Mouse (Mus musculus): ENCODE measurements around the gene Hist1h2bh.

GRCm38 (mm10) chr13:23515826-23516620, 27.2 kb downstream of the Hist1h2bh start:
- TF ChIP-seq CTCF (IDR thresholded peaks at IDR 0.05), result no peak
- TF ChIP-seq EP300 (IDR thresholded peaks at IDR 0.05), result no peak

Data from lung, postnatal 0 days (tissue).